Mouse (Mus musculus) kidney, postnatal 0 days (tissue): ENCODE measurements at regions not wholly inside any gene's neighbourhood (a gene's known extent, or its start where the extent isn't known, plus 50 kb on each side); places are given as distances from the start of the nearest gene placed in this dataset.

ENCODE experiments used
- ATAC-seq: fragments of 200-750 bp; cut with Nextera tagmentation; replicated peaks from 2 replicates; pipeline ENCODE4 v1.8.0; 2017; ENCODE audit warnings: low read depth, moderate number of reproducible peaks, moderate TSS enrichment, moderate library complexity; ENCODE audit not compliant: low FRiP score
- DNase-seq: peaks from one replicate; pipeline ENCODE4 v3.0.0-alpha.2; 2016; ENCODE audit warnings: low spot score
- H3K27ac ChIP-seq: fragments of 300-500 bp; sonication (generic); 2 replicates; pipeline ENCODE4 v1.5.1; 2014; ENCODE audit warnings: mild to moderate bottlenecking
- H3K27me3 ChIP-seq: fragments of 300-500 bp; sonication (generic); 2 replicates; pipeline ENCODE4 v1.6.1; 2014; ENCODE audit warnings: low read length, mixed read lengths; ENCODE audit not compliant: insufficient read depth
- H3K36me3 ChIP-seq: fragments of 300-500 bp; sonication (generic); 2 replicates; pipeline ENCODE4 v1.6.1; 2014; ENCODE audit warnings: low read length, mixed read lengths; ENCODE audit not compliant: insufficient read depth
- H3K4me1 ChIP-seq: fragments of 300-500 bp; sonication (generic); replicated peaks from 2 replicates; pipeline ENCODE4 v1.6.1; 2014; ENCODE audit warnings: antibody characterized with exemption, low read length, mixed read lengths; ENCODE audit not compliant: insufficient read depth
- H3K4me2 ChIP-seq: fragments of 300-500 bp; sonication (generic); 2 replicates; pipeline ENCODE4 v1.6.1; 2014; ENCODE audit warnings: mild to moderate bottlenecking, low read length, moderate library complexity, mixed read lengths
- H3K4me3 ChIP-seq: fragments of 300-500 bp; sonication (generic); replicated peaks from 2 replicates; pipeline ENCODE4 v1.5.1; 2014; ENCODE audit warnings: low read depth, low read length
- H3K9ac ChIP-seq: fragments of 300-500 bp; sonication (generic); 2 replicates; pipeline ENCODE4 v1.6.1; 2014; ENCODE audit warnings: low read depth, low read length
- H3K9me3 ChIP-seq: fragments of 300-500 bp; sonication (generic); replicated peaks from 2 replicates; pipeline ENCODE4 v1.6.1; 2016; ENCODE audit warnings: low read length, inconsistent platforms, mixed read lengths
- CTCF ChIP-seq: IDR thresholded peaks from 2 replicates; pipeline ENCODE4 v1.5.1; 2016; ENCODE audit warnings: antibody characterized with exemption, low read depth, mild to moderate bottlenecking, moderate library complexity
- WGBS: fragments of 180-500 bp; shearing (Covaris S2); extraction: QIAGEN DNeasy Blood & Tissue Kit; methylation state at CpG from one replicate; pipeline ENCODE4 v1.1.7; 2014; 5-methylcytosine and 5-hydroxymethylcytosine counted together

GRCm38 (mm10) chrX:96019556-96019955 lies 62.8 kb upstream of the Las1l start:
- no peak overlapping the region for H3K4me2 ChIP-seq
- H3K27ac ChIP-seq: no peak overlapping the region
- H3K4me1 ChIP-seq: no peaks in the 10 kb centered on the region
- no peak overlapping the region for H3K4me3 ChIP-seq
- peak; percentile 69 for TF ChIP-seq CTCF
- 25% methylated on average over 2 of the region's 2 CpGs for WGBS
- H3K36me3 ChIP-seq: no peaks in the 10 kb centered on the region
- DNase-seq (peak; percentile 74), ATAC-seq (no peak)
- no peaks in the 10 kb centered on the region for H3K9me3 ChIP-seq
- H3K27me3 ChIP-seq: no peaks in the 10 kb centered on the region
- no peak overlapping the region for H3K9ac ChIP-seq

GRCm38 (mm10) chrX:96020407-96020806 lies 63.6 kb upstream of the Las1l start:
- Histone ChIP-seq H3K9me3 (no peaks in the 10 kb centered on the region), H3K4me2 (no peak overlapping the region), H3K9ac (no peak overlapping the region), H3K4me1 (no peaks in the 10 kb centered on the region), H3K27me3 (no peaks in the 10 kb centered on the region), H3K36me3 (no peaks in the 10 kb centered on the region), H3K4me3 (no peak overlapping the region), H3K27ac (no peak overlapping the region)
- no peak for TF ChIP-seq CTCF
- DNase-seq (no peak), ATAC-seq (no peak)
- 76% methylated on average over 3 of the region's 3 CpGs for WGBS

GRCm38 (mm10) chrX:96025374-96025773 lies 68.6 kb upstream of the Las1l start:
- H3K27ac ChIP-seq: peak overlapping the region; percentile 77
- H3K27me3 ChIP-seq: no peaks in the 10 kb centered on the region
- no peaks in the 10 kb centered on the region for H3K4me1 ChIP-seq
- H3K4me3 ChIP-seq: no peak overlapping the region
- WGBS: 67% methylated on average over 3 of the region's 3 CpGs
- no peak for TF ChIP-seq CTCF
- H3K9ac ChIP-seq: no peak overlapping the region
- H3K9me3 ChIP-seq: no peaks in the 10 kb centered on the region
- peak; percentile 46 for DNase-seq
- no peaks in the 10 kb centered on the region for H3K36me3 ChIP-seq
- ATAC-seq: no peak
- H3K4me2 ChIP-seq: no peak overlapping the region

GRCm38 (mm10) chrX:96025876-96026275 lies 69.1 kb upstream of the Las1l start:
- H3K4me2 ChIP-seq: no peak overlapping the region
- H3K4me3 ChIP-seq: no peak overlapping the region
- no peaks in the 10 kb centered on the region for H3K36me3 ChIP-seq
- no peaks in the 10 kb centered on the region for H3K9me3 ChIP-seq
- H3K9ac ChIP-seq: no peak overlapping the region
- peak overlapping the region; percentile 77 for H3K27ac ChIP-seq
- DNase-seq (peak; percentile 61), ATAC-seq (no peak; the same call in 1 of the 2 replicates)
- H3K27me3 ChIP-seq: no peaks in the 10 kb centered on the region
- WGBS: 54% methylated on average over 5 of the region's 5 CpGs
- no peak for TF ChIP-seq CTCF
- H3K4me1 ChIP-seq: no peaks in the 10 kb centered on the region

- WGBS: 60% methylated on average over 5 of the region's 5 CpGs
- no peak overlapping the region for H3K9ac ChIP-seq
- no peaks in the 10 kb centered on the region for H3K4me1 ChIP-seq
- no peaks in the 10 kb centered on the region for H3K9me3 ChIP-seq
- no peak overlapping the region for H3K4me2 ChIP-seq
- no peaks in the 10 kb centered on the region for H3K27me3 ChIP-seq
- H3K36me3 ChIP-seq: no peaks in the 10 kb centered on the region
- ATAC-seq (no peak), DNase-seq (no peak)
- no peak overlapping the region for H3K4me3 ChIP-seq
- no peak overlapping the region for H3K27ac ChIP-seq
- TF ChIP-seq CTCF: no peak
Observed at GRCm38 (mm10) chrX:96031591-96031990, 64.3 kb upstream of the Msn start.

GRCm38 (mm10) chrX:96035307-96035706 lies 60.5 kb upstream of the Msn start:
- H3K9me3 ChIP-seq: no peaks in the 10 kb centered on the region
- H3K4me1 ChIP-seq: no peaks in the 10 kb centered on the region
- H3K4me2 ChIP-seq: no peak overlapping the region
- no peak overlapping the region for H3K27ac ChIP-seq
- no peaks in the 10 kb centered on the region for H3K27me3 ChIP-seq
- H3K4me3 ChIP-seq: no peak overlapping the region
- DNase-seq (no peak), ATAC-seq (no peak)
- no peak for TF ChIP-seq CTCF
- H3K9ac ChIP-seq: no peak overlapping the region
- no peaks in the 10 kb centered on the region for H3K36me3 ChIP-seq

- no peaks in the 10 kb centered on the region for H3K27me3 ChIP-seq
- ATAC-seq (no peak), DNase-seq (no peak)
- no peaks in the 10 kb centered on the region for H3K9me3 ChIP-seq
- H3K4me2 ChIP-seq: no peak overlapping the region
- no peak overlapping the region for H3K9ac ChIP-seq
- 58% methylated on average over 3 of the region's 3 CpGs for WGBS
- no peak for TF ChIP-seq CTCF
- no peaks in the 10 kb centered on the region for H3K36me3 ChIP-seq
- H3K27ac ChIP-seq: no peak overlapping the region
- H3K4me3 ChIP-seq: no peak overlapping the region
- H3K4me1 ChIP-seq: no peaks in the 10 kb centered on the region
Observed at GRCm38 (mm10) chrX:96042193-96042592, 53.6 kb upstream of the Msn start.
